Mouse (Mus musculus) hindbrain, embryonic 11.5 days (tissue): ENCODE data around the gene Otp. TPM values are rescaled to one million over a fixed set of nuclear protein-coding genes. Genes with fewer than 3 reads are reported as not detected.

Experiments used
- ATAC-seq: fragments of 200-750 bp; cut with Nextera tagmentation; 2 replicates; pipeline ENCODE4 v1.8.0; 2017; ENCODE audit warnings: mild to moderate bottlenecking, moderate TSS enrichment, moderate library complexity; ENCODE audit not compliant: low FRiP score
- DNase-seq: peaks from one replicate; pipeline ENCODE4 v3.0.0-alpha.2; 2015; ENCODE audit warnings: low spot score
- H3K27ac ChIP-seq: fragments of 300-500 bp; sonication (generic); 2 replicates; pipeline ENCODE4 v1.5.1; 2014; ENCODE audit warnings: mild to moderate bottlenecking, low read depth, low read length
- H3K27me3 ChIP-seq: fragments of 300-500 bp; sonication (generic); 2 replicates; pipeline ENCODE4 v1.6.1; 2014; ENCODE audit warnings: mild to moderate bottlenecking, low read length, moderate library complexity, mixed read lengths; ENCODE audit not compliant: control insufficient read depth, insufficient read depth
- H3K36me3 ChIP-seq: fragments of 300-500 bp; sonication (generic); 2 replicates; pipeline ENCODE4 v1.6.1; 2014; ENCODE audit warnings: mild to moderate bottlenecking, low read length, moderate library complexity, mixed read lengths; ENCODE audit not compliant: control insufficient read depth, insufficient read depth
- H3K4me1 ChIP-seq: fragments of 300-500 bp; sonication (generic); replicated peaks from 2 replicates; pipeline ENCODE4 v1.6.1; 2014; ENCODE audit warnings: low read length, mixed read lengths; ENCODE audit not compliant: control insufficient read depth, insufficient read depth
- H3K4me2 ChIP-seq: fragments of 300-500 bp; sonication (generic); replicated peaks from 2 replicates; pipeline ENCODE4 v1.6.1; 2014; ENCODE audit warnings: mild to moderate bottlenecking, low read depth, low read length
- H3K4me3 ChIP-seq: fragments of 300-500 bp; sonication (generic); 2 replicates; pipeline ENCODE4 v1.5.1; 2014; ENCODE audit warnings: low read depth, low read length
- H3K9ac ChIP-seq: fragments of 300-500 bp; sonication (generic); 2 replicates; pipeline ENCODE4 v1.6.1; 2014; ENCODE audit warnings: low read depth, low read length
- H3K9me3 ChIP-seq: fragments of 300-500 bp; sonication (generic); 2 replicates; pipeline ENCODE4 v1.6.1; 2016; ENCODE audit warnings: low read length; ENCODE audit not compliant: control insufficient read depth
- WGBS: fragments of 180-500 bp; shearing (Covaris S2); extraction: QIAGEN DNeasy Blood & Tissue Kit; methylation state at CpG from one replicate; pipeline ENCODE4 v1.1.7; 2014; 5-methylcytosine and 5-hydroxymethylcytosine counted together
- polyA plus RNA-seq: library from polyadenylated mRNA; unstranded; fragments of >200 nt; fragmentation: Nextera tagmentation; extraction: Ambion mirVana; gene quantifications from 2 replicates; pipeline ENCODE4 v1.2.1, GENCODE M21; 2014

Otp gene
- polyA plus RNA-seq, 1 experiment from 2014 or later, result 14.0 TPM

GRCm38 (mm10) chr13:94858016-94858575 is 17.3 kb upstream of the Otp start:
- H3K4me2 ChIP-seq, result no peak overlapping the region
- DNase-seq, result no peak
- ATAC-seq, result no peak
- no peak overlapping the region for H3K9ac ChIP-seq
- H3K27me3 ChIP-seq, result peaks cover 6% of the 10 kb centered on the region; the same call in 1 of the 2 replicates
- H3K36me3 ChIP-seq, result no peaks in the 10 kb centered on the region
- H3K4me1 ChIP-seq, result no peaks in the 10 kb centered on the region
- 67% methylated on average over 8 of the region's 8 CpGs for WGBS
- H3K9me3 ChIP-seq, result no peaks in the 10 kb centered on the region
- no peak overlapping the region for H3K4me3 ChIP-seq
- H3K27ac ChIP-seq, result no peak overlapping the region

- Histone ChIP-seq H3K27me3 (peaks cover 8% of the 10 kb centered on the region; the same call in 1 of the 2 replicates), H3K9me3 (no peaks in the 10 kb centered on the region), H3K4me2 (no peak overlapping the region), H3K36me3 (no peaks in the 10 kb centered on the region), H3K9ac (no peak overlapping the region), H3K27ac (no peak overlapping the region), H3K4me3 (no peak overlapping the region), H3K4me1 (no peaks in the 10 kb centered on the region)
- DNase-seq, result no peak
- WGBS, result 84% methylated on average over 8 of the region's 8 CpGs
- no peak for ATAC-seq
Measured at GRCm38 (mm10) chr13:94859256-94859655, 16.1 kb upstream of the Otp start.

GRCm38 (mm10) chr13:94862491-94863230 is 12.7 kb upstream of the Otp start:
- Histone ChIP-seq H3K4me3 (no peak overlapping the region), H3K9ac (no peak overlapping the region), H3K27me3 (peaks cover 33% of the 10 kb centered on the region), H3K4me1 (no peaks in the 10 kb centered on the region), H3K36me3 (no peaks in the 10 kb centered on the region), H3K27ac (no peak overlapping the region), H3K9me3 (no peaks in the 10 kb centered on the region), H3K4me2 (no peak overlapping the region)
- no peak for ATAC-seq
- whole genome bisulfite sequencing, result 82% methylated on average over 5 of the region's 5 CpGs
- DNase-seq, result no peak

GRCm38 (mm10) chr13:94866906-94867305 is 8.5 kb upstream of the Otp start:
- WGBS, result 43% methylated on average over 2 of the region's 2 CpGs
- H3K4me2 ChIP-seq, result no peak overlapping the region
- H3K27ac ChIP-seq, result no peak overlapping the region
- DNase-seq (no peak), ATAC-seq (no peak)
- no peaks in the 10 kb centered on the region for H3K36me3 ChIP-seq
- no peak overlapping the region for H3K9ac ChIP-seq
- peaks cover 70% of the 10 kb centered on the region for H3K27me3 ChIP-seq
- no peak overlapping the region for H3K4me3 ChIP-seq
- H3K4me1 ChIP-seq, result peaks cover 4% of the 10 kb centered on the region; the same call in 1 of the 2 replicates
- H3K9me3 ChIP-seq, result no peaks in the 10 kb centered on the region

GRCm38 (mm10) chr13:94867772-94868171 is 7.6 kb upstream of the Otp start:
- peaks cover 74% of the 10 kb centered on the region for H3K27me3 ChIP-seq
- H3K9me3 ChIP-seq, result no peaks in the 10 kb centered on the region
- DNase-seq (no peak), ATAC-seq (no peak)
- H3K4me3 ChIP-seq, result no peak overlapping the region
- H3K4me2 ChIP-seq, result no peak overlapping the region
- no peaks in the 10 kb centered on the region for H3K36me3 ChIP-seq
- H3K9ac ChIP-seq, result no peak overlapping the region
- H3K4me1 ChIP-seq, result peaks cover 4% of the 10 kb centered on the region; the same call in 1 of the 2 replicates
- H3K27ac ChIP-seq, result no peak overlapping the region
- WGBS, result 48% methylated on average over 4 of the region's 4 CpGs

- H3K4me2 ChIP-seq, result peak overlapping the region; percentile 41
- H3K9me3 ChIP-seq, result no peaks in the 10 kb centered on the region
- no peak overlapping the region for H3K9ac ChIP-seq
- WGBS, result under 1% methylated on average over 24 of the region's 35 CpGs
- no peak overlapping the region for H3K27ac ChIP-seq
- ATAC-seq (peak; percentile 78), DNase-seq (peak; percentile 86)
- peaks cover 76% of the 10 kb centered on the region for H3K27me3 ChIP-seq
- H3K4me1 ChIP-seq, result peaks cover 5% of the 10 kb centered on the region; the same call in 1 of the 2 replicates
- H3K4me3 ChIP-seq, result peak overlapping the region; percentile 17
- no peaks in the 10 kb centered on the region for H3K36me3 ChIP-seq
Measured at GRCm38 (mm10) chr13:94868478-94868950, 6.9 kb upstream of the Otp start.

- Histone ChIP-seq H3K27ac (no peak overlapping the region), H3K27me3 (peaks cover 81% of the 10 kb centered on the region), H3K4me1 (peaks cover 7% of the 10 kb centered on the region; the same call in 1 of the 2 replicates), H3K9ac (no peak overlapping the region), H3K36me3 (no peaks in the 10 kb centered on the region), H3K4me3 (no peak overlapping the region), H3K4me2 (no peak overlapping the region), H3K9me3 (no peaks in the 10 kb centered on the region)
- ATAC-seq, result no peak
- DNase-seq, result peak; percentile 56
- WGBS, result 4% methylated on average over 8 of the region's 8 CpGs
Measured at GRCm38 (mm10) chr13:94869541-94869940, 5.9 kb upstream of the Otp start.

GRCm38 (mm10) chr13:94870071-94870460 is 5.3 kb upstream of the Otp start:
- DNase-seq (peak; percentile 55), ATAC-seq (no peak)
- Histone ChIP-seq H3K4me2 (no peak overlapping the region), H3K27ac (no peak overlapping the region), H3K36me3 (no peaks in the 10 kb centered on the region), H3K27me3 (peaks cover 86% of the 10 kb centered on the region), H3K9ac (no peak overlapping the region), H3K4me3 (no peak overlapping the region), H3K4me1 (peaks cover 9% of the 10 kb centered on the region), H3K9me3 (no peaks in the 10 kb centered on the region)
- 4% methylated on average over 9 of the region's 9 CpGs for WGBS
